Mouse (Mus musculus) stomach, postnatal 0 days (tissue): ENCODE measurements around the gene Atxn10. TPM values are rescaled to one million over a fixed set of nuclear protein-coding genes. Genes with fewer than 3 reads are reported as not detected.
A peak's percentile ranks its signal among the peaks of the same experiment; 100 is the strongest.

Experiments
- ATAC-seq: fragments of 200-750 bp; cut with Nextera tagmentation; 2 replicates; pipeline ENCODE4 v1.8.0; 2017; ENCODE audit not compliant: low FRiP score, low TSS enrichment
- DNase-seq: peaks from one replicate; pipeline ENCODE4 v3.0.0-alpha.2; 2016; ENCODE audit warnings: low spot score
- H3K27ac ChIP-seq: fragments of 300-500 bp; sonication (generic); replicated peaks from 2 replicates; pipeline ENCODE4 v1.5.1; 2014; ENCODE audit warnings: mild to moderate bottlenecking, control low read depth
- H3K27me3 ChIP-seq: fragments of 300-500 bp; sonication (generic); 2 replicates; pipeline ENCODE4 v1.6.1; 2014; ENCODE audit warnings: low read length; ENCODE audit not compliant: control insufficient read depth, insufficient read depth
- H3K36me3 ChIP-seq: fragments of 300-500 bp; sonication (generic); 2 replicates; pipeline ENCODE4 v1.6.1; 2014; ENCODE audit warnings: low read length, mixed read lengths; ENCODE audit not compliant: control insufficient read depth, insufficient read depth
- H3K4me1 ChIP-seq: fragments of 300-500 bp; sonication (generic); replicated peaks from 2 replicates; pipeline ENCODE4 v1.6.1; 2014; ENCODE audit warnings: antibody characterized with exemption; ENCODE audit not compliant: control insufficient read depth, insufficient read depth
- H3K4me2 ChIP-seq: fragments of 300-500 bp; sonication (generic); replicated peaks from 2 replicates; pipeline ENCODE4 v1.6.1; 2014; ENCODE audit warnings: low read depth, mild to moderate bottlenecking, control low read depth, moderate library complexity
- H3K4me3 ChIP-seq: fragments of 300-500 bp; sonication (generic); 2 replicates; pipeline ENCODE4 v1.5.1; 2014; ENCODE audit warnings: low read depth, low read length, control low read depth
- H3K9ac ChIP-seq: fragments of 300-500 bp; sonication (generic); 2 replicates; pipeline ENCODE4 v1.6.1; 2014; ENCODE audit warnings: mild to moderate bottlenecking, low read length, control low read depth, mixed read lengths
- H3K9me3 ChIP-seq: fragments of 300-500 bp; sonication (generic); 2 replicates; pipeline ENCODE4 v1.6.1; 2016; ENCODE audit warnings: low read length; ENCODE audit not compliant: control insufficient read depth
- CTCF ChIP-seq: IDR thresholded peaks from 2 replicates; pipeline ENCODE4 v1.5.1; 2016; ENCODE audit warnings: antibody characterized with exemption, low read depth, mild to moderate bottlenecking, moderate library complexity
- EP300 ChIP-seq: optimal IDR thresholded peaks from 2 replicates; pipeline ENCODE3; 2016; ENCODE audit warnings: antibody characterized with exemption
- WGBS: fragments of 180-500 bp; shearing (Covaris S2); extraction: QIAGEN DNeasy Blood & Tissue Kit; methylation state at CpG from one replicate; pipeline ENCODE4 v1.1.7; 2014; 5-methylcytosine and 5-hydroxymethylcytosine counted together
- polyA plus RNA-seq: library from polyadenylated mRNA; unstranded; fragments of >200 nt; fragmentation: Nextera tagmentation; extraction: Ambion mirVana; gene quantifications from 2 replicates; pipeline ENCODE4 v1.2.1, GENCODE M21; 2015

The Atxn10 gene
- polyA plus RNA-seq, 1 experiment from 2014 or later = 124 TPM

DNA sequence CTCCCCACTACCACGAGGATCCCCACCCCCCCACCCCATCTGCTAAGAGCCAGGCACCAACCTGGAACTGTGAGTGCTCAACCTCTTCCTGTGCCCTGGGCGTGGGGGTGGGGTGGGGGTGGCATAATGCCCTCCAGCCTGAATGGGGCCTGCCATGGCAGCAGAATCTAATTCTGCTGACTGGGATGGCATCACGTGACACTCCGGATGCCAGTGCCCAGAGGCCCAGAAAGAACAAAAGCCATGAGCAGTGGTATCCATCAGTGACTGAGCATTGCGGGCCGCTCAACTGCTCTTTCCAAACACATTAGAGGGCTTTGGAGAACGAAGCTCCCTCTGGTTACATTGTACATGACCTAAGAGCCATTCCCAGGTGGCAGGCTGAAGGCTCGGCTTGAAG lies 167.1 kb downstream of the Atxn10 start, which contains the start of gene 7530416G11Rik:
Gene 7530416G11Rik, minus strand, starts transcription at position 101 of the 400 bp plus-strand sequence.
- Histone ChIP-seq H3K27me3 (no peaks in the 10 kb centered on the region), H3K4me2 (no peak within 1 kb of the TSS), H3K36me3 (no peaks in the 10 kb centered on the region), H3K9ac (no peak within 1 kb of the TSS), H3K9me3 (no peaks in the 10 kb centered on the region), H3K4me1 (no peaks in the 10 kb centered on the region), H3K27ac (no peak within 1 kb of the TSS), H3K4me3 (no peak within 1 kb of the TSS)
- 80% methylated on average over 8 of the region's 8 CpGs for WGBS
- DNase-seq (no peak), ATAC-seq (no peak)
- TF ChIP-seq EP300 = no peak

DNA sequence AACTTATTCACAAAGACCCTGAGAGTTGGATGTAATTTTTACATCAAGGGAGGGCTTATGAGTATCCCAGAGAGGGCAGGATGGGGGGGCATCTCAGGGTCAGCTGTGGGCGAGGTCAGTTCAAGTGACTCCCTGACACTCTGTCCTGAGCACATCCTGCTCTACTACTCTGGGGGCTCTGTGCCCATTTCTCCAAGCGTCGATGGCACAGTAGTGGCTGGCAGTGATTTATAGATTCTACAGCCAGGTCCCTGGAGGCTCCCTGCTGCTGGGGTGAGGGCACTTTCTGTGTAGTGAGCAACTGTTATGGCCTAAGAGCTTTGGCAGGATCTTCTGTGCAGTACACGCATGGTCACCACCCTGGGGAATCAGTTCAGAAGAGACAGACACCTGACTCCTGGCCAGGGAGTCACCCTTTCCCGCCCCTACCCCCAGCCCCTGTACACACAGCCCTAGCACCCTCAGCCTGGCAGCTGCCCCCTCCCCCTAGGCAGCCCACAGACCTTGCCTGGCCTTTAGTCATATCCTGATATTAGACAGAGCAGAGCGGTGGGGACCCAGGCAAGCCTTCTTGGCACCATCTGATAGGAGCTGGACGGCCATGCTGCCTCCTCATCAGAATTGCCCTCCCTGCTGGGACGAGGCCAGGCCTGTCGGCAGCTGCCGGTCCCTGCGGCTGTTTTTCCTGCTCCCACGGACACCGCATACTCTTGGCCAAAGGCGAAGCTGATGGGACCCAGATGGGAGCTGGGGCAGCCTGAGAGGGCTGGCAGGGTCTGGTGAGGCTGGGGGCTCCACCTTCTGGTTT lies 169.3 kb downstream of the Atxn10 start:
- H3K9ac ChIP-seq = no peak overlapping the region
- H3K4me2 ChIP-seq = no peak overlapping the region
- DNase-seq (no peak), ATAC-seq (peak; percentile 52)
- 54% methylated on average over 14 of the region's 14 CpGs for WGBS
- H3K27ac ChIP-seq = no peak overlapping the region
- no peak for TF ChIP-seq EP300
- TF ChIP-seq CTCF = no peak
- no peaks in the 10 kb centered on the region for H3K9me3 ChIP-seq
- no peaks in the 10 kb centered on the region for H3K27me3 ChIP-seq
- no peak overlapping the region for H3K4me3 ChIP-seq
- no peaks in the 10 kb centered on the region for H3K36me3 ChIP-seq
- H3K4me1 ChIP-seq = no peaks in the 10 kb centered on the region

DNA sequence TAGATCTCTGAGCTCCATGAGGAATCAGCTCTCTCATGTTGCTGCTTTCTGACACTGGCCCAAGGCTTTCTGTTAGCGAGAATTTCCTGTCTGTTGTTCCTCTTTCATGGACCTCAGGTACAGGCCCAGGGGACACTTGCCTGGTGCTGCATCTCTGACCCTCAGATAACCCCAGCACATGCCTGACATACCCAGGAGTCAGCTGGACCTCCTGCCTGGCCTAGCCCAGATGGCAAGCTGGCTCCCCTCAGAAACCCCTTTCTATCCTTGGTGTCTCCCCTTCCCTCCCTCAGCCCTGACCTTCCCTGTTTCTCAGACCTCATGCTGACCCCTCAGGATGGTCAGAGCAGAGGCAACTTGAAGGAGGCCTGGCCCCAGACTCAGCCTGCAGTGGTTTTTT lies 170.6 kb downstream of the Atxn10 start:
- Histone ChIP-seq H3K4me2 (no peak overlapping the region), H3K9me3 (no peaks in the 10 kb centered on the region), H3K4me1 (no peaks in the 10 kb centered on the region), H3K9ac (no peak overlapping the region), H3K27ac (no peak overlapping the region), H3K27me3 (no peaks in the 10 kb centered on the region), H3K36me3 (no peaks in the 10 kb centered on the region), H3K4me3 (no peak overlapping the region)
- TF ChIP-seq EP300 = no peak
- TF ChIP-seq CTCF = no peak
- WGBS = 50% methylated on average over 1 of the region's 1 CpGs
- DNase-seq (no peak), ATAC-seq (no peak)

DNA sequence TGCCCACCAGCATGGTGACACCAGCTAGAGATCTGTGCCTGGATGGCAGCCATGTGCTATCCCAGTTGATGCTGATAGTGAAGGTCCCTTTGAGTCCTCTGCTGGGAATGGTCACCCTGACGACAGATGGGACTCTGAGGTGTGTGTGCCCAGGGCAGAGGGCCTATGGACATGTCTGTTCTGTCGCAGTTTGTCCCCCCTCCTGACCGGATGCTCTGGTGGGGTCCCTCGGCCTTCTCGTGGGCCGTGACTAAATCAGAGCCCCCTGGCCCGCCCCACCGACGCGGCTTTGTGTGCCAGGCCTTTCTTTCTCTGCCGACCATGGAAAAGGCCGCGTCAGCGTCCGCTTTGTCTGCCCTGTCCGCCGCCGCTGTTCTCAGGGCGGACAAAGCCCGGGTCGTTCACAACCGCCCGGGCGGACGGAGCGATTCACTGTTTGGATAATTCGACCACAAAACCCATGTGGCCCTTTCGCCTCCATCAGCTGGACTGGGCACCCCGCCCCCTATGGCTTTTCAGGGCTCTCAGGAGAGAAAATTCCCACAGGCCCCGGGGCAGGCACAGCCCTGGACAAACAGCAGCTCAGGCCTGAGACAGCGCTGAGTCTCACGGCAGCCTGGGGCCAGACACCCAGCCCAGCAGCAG lies 171.4 kb downstream of the Atxn10 start:
- no peak overlapping the region for H3K27ac ChIP-seq
- peak; percentile 63 for DNase-seq
- no peak overlapping the region for H3K4me3 ChIP-seq
- no peaks in the 10 kb centered on the region for H3K36me3 ChIP-seq
- no peaks in the 10 kb centered on the region for H3K9me3 ChIP-seq
- H3K4me1 ChIP-seq = no peaks in the 10 kb centered on the region
- no peak for TF ChIP-seq CTCF
- no peak for TF ChIP-seq EP300
- ATAC-seq = peak; percentile 54; the same call in 1 of the 2 replicates
- no peak overlapping the region for H3K4me2 ChIP-seq
- WGBS = 68% methylated on average over 32 of the region's 32 CpGs
- no peak overlapping the region for H3K9ac ChIP-seq
- no peaks in the 10 kb centered on the region for H3K27me3 ChIP-seq

Other genes with a start within 250 kb of the Atxn10 start
- gene Smc1b, start 204.3 kb upstream of the Atxn10 start, polyA plus RNA-seq = 0.07 and 0.08 TPM in 2 replicates
- gene Ribc2, start 204.2 kb upstream of the Atxn10 start, polyA plus RNA-seq = 0.08 TPM in 1 of 2 replicates, not detected in the other
- 109 and 112 TPM in 2 replicates for gene Fbln1, start 130.3 kb upstream of the Atxn10 start, polyA plus RNA-seq
- not detected in 2 replicates for gene 7530416G11Rik, start 167.0 kb downstream of the Atxn10 start, polyA plus RNA-seq
- 20.6 and 24.4 TPM in 2 replicates for gene Wnt7b, start 246.2 kb downstream of the Atxn10 start, polyA plus RNA-seq